Mouse (Mus musculus) urinary bladder, postnatal 4 days (tissue): ENCODE measurements around the gene Adam12.

Source experiments
- DNase-seq, 2 experiments: peaks; one replicate each; pipeline ENCODE4 v3.0.0; 2021 to 2022; ENCODE audit warnings: low spot score in 2 of 2

The Adam12 gene

DNA sequence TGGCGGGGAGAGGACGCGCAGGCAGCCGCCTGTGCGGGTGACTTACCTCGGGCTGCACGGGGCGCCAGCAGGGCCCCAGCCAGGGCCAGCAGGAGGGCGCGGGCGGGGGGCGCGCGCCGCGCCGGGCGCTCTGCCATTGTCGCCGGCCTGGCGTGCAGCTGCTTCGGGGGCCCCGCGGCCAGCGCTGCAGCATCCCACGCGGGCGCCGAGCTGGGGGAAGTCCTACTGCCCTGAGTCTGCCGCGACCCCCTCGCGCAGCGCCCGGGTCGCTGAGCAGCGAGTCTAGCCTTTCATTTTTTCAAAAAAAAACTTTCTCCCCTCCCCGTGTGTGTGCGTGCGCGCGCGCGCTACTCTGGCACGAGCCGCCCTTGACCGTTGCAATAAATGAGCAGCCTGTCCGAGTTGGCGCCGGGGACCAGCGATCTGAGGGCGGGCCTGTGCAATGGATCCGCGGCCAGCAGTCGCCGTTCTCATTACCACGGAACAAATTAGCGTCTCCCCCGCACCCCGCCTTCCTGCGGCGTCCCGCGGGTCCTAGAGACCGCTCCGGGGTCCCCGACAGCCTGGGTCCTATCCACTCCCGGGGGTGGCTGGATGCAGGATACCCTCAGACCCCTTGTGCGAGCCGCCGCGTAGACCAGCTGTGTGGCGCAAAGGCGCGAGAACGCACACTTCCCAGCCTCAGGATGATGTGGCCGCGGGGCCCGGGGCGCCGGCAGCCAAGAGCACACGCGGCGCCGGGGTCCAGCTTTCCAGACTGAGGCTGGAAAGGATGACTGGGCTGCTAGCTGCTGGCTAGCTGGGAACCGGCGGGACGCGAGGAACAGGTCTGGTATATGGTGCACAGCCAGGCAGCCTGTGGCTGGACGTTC is 7.0 kb downstream of the Adam12 start:
- peak; percentile 82 to 83 for DNase-seq

- no peak for DNase-seq
These were observed 7.6 kb downstream of the Adam12 start for GRCm38 (mm10) chr7:134224421-134224740.

DNA sequence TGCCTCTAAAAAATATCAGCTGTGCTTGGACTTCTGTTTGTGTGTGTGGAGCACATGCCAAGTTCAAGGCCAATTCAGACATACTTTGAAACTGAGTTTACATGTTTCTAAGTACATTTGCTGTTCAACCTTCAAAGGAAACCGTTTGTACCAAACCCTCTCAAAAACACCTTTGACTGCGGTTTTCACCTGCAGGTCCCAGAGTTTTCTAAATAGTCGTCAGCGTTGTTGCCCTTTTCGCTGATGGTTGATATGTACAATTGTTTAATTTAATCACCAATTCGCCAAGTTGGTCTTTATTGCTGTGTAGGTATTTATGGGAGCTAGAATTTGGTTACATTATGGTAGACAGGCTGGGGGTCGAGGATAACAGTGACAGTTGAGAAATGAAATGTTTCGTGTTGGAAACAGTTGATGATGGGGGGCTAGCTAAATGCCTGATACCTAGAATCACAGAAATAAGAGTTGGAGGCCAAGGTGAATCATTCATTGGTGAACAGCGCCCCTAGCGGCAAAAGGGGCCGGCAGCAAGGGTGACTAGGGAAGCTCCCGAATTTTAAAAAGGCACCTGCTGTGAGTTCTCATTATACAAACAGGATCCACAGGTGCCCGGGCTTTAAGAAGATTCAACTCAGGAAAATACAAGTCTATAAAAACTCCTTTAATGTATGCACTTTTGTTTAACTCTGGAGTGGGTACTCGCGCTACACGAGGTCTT is 8.3 kb downstream of the Adam12 start:
- peak; percentile 65 to 85 for DNase-seq

- no peak for DNase-seq
These were observed 24.0 kb downstream of the Adam12 start for GRCm38 (mm10) chr7:134207956-134208355.

- no peak for DNase-seq
These were observed 38.9 kb downstream of the Adam12 start for GRCm38 (mm10) chr7:134193089-134193488.

- DNase-seq: no peak
These were observed 41.8 kb downstream of the Adam12 start for GRCm38 (mm10) chr7:134190101-134190500.

DNA sequence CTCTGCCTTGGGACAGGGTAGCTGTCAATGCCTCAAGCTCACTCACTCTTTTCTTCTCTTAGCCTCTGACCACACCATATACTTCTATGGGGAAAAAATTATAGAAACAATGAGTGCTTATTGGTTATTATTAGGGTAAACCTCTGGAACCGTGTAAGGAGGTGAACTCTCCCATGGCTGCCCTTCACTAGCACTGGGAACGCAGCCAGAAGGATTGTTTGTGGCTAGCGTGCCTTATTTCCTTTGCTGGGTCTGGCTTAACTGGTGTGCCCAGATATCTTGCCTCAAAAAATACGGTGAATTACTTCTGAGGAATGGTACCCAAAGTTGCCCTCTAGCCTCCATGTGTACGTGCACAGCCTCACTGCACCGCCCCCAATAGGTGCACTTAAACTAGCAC is 43.4 kb downstream of the Adam12 start:
- DNase-seq: no peak

DNA sequence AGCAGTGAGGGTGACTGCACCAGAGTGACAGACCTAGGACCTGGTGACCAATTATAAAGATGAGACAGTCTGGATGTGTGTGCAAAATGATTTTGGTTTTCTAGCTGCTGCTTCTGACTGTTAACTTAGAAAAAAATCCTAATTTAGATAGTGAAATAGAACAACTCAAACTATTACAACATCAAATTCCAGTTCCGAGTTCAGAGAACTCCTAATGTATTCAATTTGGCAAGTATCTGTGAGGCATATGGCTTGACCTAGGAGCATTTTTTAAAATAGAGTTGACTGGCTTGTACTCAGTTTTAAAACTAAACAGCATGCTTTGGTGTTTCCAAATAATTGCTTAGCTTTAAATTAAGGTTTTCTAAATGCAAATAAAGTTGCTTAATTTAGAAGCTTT is 44.0 kb downstream of the Adam12 start:
- no peak for DNase-seq

DNA sequence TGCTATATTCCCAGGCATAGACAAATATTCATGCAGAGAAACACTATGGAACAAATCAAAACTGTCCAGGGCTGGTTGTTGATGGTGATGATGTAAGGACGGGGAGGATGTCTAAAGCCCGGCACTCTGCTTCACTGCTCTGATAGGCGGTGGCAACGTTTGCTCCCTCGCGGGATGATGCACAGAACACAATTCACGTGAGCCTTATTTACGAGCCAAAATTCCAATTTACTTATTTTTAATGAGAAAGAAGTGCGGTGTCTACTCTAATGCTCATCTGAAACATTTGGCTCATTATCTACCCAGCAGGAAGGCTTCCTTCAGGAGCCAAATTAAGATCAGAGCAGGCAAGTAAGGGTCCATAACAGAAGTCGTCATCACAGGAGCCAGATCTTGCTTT is 45.4 kb downstream of the Adam12 start:
- no peak for DNase-seq

- no peak for DNase-seq
These were observed 46.2 kb downstream of the Adam12 start for GRCm38 (mm10) chr7:134185751-134186150.

DNA sequence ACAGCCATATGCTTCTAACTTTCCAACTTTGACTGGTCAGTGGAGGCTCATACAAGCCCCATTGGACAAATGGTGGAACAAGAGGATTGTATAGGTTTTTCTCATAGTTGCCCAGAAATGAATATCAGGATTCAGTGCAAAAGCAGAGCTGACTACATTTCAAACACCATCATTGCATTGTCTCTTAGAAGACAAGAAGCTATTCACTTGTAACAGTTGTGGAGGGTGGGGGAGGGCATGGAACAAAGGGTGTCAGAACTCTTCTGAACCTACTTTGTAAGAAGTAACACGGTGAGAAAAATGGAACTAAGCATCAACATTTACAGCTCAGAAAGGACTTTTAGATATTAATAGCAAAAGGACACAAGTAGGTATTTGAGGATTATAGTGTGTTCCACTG is 50.2 kb downstream of the Adam12 start:
- no peak for DNase-seq

- no peak for DNase-seq
These were observed 50.9 kb downstream of the Adam12 start for GRCm38 (mm10) chr7:134181056-134181455.

- DNase-seq: no peak
These were observed 54.9 kb downstream of the Adam12 start for GRCm38 (mm10) chr7:134177051-134177450.

GRCm38 (mm10) chr7:134175201-134175600 is 56.7 kb downstream of the Adam12 start:
- DNase-seq: no peak

DNA sequence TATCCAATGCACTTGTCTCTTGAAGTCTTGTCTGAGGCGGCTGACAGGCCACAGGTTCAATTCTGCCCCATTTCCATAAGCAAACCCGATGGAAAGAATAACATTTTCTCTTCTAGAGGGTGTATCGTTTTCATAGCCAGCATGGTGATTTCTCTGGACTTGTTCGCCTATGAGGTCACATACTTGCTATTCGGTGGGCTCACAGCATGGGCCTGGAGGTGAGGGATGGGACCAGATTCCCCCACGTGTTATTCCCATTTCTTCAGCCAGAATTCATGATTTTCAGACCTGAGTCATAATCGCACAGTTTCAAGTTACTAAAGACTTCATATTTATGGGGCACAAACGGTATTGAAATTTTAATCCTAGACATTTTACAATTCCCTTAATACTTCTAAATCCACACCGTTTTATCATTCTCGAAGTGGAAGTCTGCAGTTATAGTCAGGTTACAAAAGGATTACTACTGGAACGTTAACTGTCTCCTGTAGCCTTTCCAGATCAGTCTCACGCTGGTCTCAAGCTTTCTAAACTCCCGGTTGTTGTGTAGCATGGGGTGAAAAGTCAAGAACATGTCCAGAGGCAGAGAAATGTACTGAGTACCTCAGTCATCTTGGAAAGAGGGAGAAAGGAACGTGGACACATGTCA is 58.4 kb downstream of the Adam12 start:
- DNase-seq: no peak

- DNase-seq: no peak
These were observed 61.6 kb downstream of the Adam12 start for GRCm38 (mm10) chr7:134170180-134170910.

DNA sequence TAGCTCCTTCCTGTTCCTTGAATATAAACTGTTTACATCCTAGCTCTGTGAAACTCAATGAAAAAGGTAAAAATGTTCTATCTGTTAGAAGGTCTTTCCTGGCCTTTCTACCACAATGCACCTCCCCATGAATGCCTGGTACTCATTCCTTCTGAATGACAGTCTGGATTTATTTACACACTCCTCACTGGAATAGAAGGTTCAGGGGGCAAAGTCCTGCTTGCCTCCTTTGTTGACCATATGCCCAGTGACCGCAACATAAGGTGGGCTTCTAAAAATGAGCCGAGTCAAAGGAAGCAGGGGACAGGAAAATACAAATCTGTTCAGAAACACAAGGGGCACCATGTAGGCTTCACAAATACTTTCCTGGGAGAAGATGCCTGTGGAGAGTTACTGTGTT is 62.2 kb downstream of the Adam12 start:
- no peak for DNase-seq

GRCm38 (mm10) chr7:134167586-134167985 is 64.4 kb downstream of the Adam12 start:
- no peak for DNase-seq

DNA sequence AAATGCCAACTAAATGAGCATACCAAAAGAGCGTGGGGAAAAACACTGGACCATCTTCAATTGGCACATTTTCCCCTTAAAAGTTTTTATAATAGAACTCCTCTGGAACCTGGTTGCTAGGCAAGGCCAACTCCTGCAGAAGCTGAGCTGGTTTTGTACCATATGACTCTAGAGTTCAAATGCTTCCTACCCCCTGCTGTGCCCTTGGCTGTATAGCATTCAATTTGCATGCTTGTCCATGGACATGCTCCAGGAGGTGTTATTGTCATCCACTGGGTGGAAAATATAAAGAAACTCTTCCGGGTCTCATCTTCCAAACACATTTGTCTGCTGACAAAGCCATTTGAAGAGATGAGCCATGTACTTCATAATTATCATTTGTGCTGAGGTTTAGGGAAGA is 68.2 kb downstream of the Adam12 start:
- no peak for DNase-seq

- DNase-seq: no peak
These were observed 69.1 kb downstream of the Adam12 start for GRCm38 (mm10) chr7:134162886-134163285.

- DNase-seq: no peak
These were observed 72.3 kb downstream of the Adam12 start for GRCm38 (mm10) chr7:134159608-134160007.

GRCm38 (mm10) chr7:134151330-134151729 is 80.6 kb downstream of the Adam12 start:
- DNase-seq: peak in 1 of 2 experiments; percentile 32
